Comparison of ENCODE assay signal across 8 mouse cellular contexts in genomic region chr12:17852138-17852537, GRCm38 (mm10).
DNase-seq lines count a peak whose midpoint lies in the region; ATAC-seq and TF ChIP-seq lines count a peak whose summit lies in the region.
"Not testable (repeated sequence)": the region's sequence is repeated elsewhere in the genome, so short reads cannot be mapped to it uniquely, and the experiment has no call there.

No protein-coding gene starts in this region.

- not testable (repeated sequence) for H3K4me2 ChIP-seq in hindbrain, embryonic 14.5 days (replicated peaks); lung, embryonic 14.5 days

- not testable (repeated sequence) for H3K9ac ChIP-seq in hindbrain, embryonic 14.5 days; lung, embryonic 14.5 days

- not testable (repeated sequence) for H3K27me3 ChIP-seq in hindbrain, embryonic 14.5 days (ENCODE audit: control insufficient read depth, insufficient read depth, low read length); lung, embryonic 14.5 days (ENCODE audit: insufficient read depth, low read length)

- H3K4me1 ChIP-seq in hindbrain, embryonic 14.5 days (replicated peaks; ENCODE audit: control insufficient read depth, insufficient read depth, low read length); lung, embryonic 14.5 days (ENCODE audit: insufficient read depth): not testable (repeated sequence)

- not testable (repeated sequence) for H3K4me3 ChIP-seq in hindbrain, embryonic 14.5 days (replicated peaks; ENCODE audit: low read length); lung, embryonic 14.5 days (ENCODE audit: low read depth, low read length)

- not testable (repeated sequence) for H3K9me3 ChIP-seq in hindbrain, embryonic 14.5 days (ENCODE audit: control insufficient read depth, low read length); lung, embryonic 14.5 days (ENCODE audit: low read depth, low read length)

- not testable (repeated sequence) for ATAC-seq in hindbrain, embryonic 14.5 days (ENCODE audit: low FRiP score); lung, embryonic 14.5 days (ENCODE audit: insufficient read depth)

- WGBS in hindbrain, embryonic 14.5 days: 55% methylated on average over 3 of the region's 3 CpGs
- 50% methylated on average over 3 of the region's 3 CpGs for WGBS in lung, embryonic 14.5 days

- peak; percentile 80 for DNase-seq in NIH3T3 (ENCODE audit: low read depth)
- DNase-seq in cerebellum, adult 18-20 months: peak; percentile 31 to 44
- DNase-seq in forelimb bud, embryonic 11.5 days (ENCODE audit: low read depth, low spot score): peak; percentile 33
- DNase-seq in hindbrain, embryonic 14.5 days (ENCODE audit: low spot score): peak; percentile 51
- peak; percentile 82 to 83 for DNase-seq in layer of hippocampus, postnatal 10 days (ENCODE audit: low spot score in 2 of 2)
- peak; percentile 64 for DNase-seq in lung, embryonic 14.5 days
- peak; percentile 75 to 76 for DNase-seq in right cerebral cortex, adult 2 months (ENCODE audit: low spot score in 2 of 2)
- peak; percentile 43 to 61 for DNase-seq in urinary bladder, postnatal 36 days (ENCODE audit: low spot score in 2 of 2)

- not testable (repeated sequence) for H3K27ac ChIP-seq in hindbrain, embryonic 14.5 days; lung, embryonic 14.5 days (ENCODE audit: low read depth)

- peak; percentile 62 for TF ChIP-seq CTCF in lung, embryonic 14.5 days (IDR thresholded peaks at IDR 0.05; ENCODE audit: low read depth)

- H3K36me3 ChIP-seq in hindbrain, embryonic 14.5 days (replicated peaks; ENCODE audit: control insufficient read depth, insufficient read depth); lung, embryonic 14.5 days (ENCODE audit: insufficient read depth): not testable (repeated sequence)
